Mouse (Mus musculus) lung, adult 2 months (tissue): ENCODE measurements around the gene Syk.

Experiments
- CTCF ChIP-seq: fragments of 200-500 bp; IDR thresholded peaks from 2 replicates; pipeline ENCODE4 v1.5.1; 2011; ENCODE audit warnings: mild to moderate bottlenecking, low read length, control low read depth; ENCODE audit not compliant: insufficient read depth
- POLR2A ChIP-seq: fragments of 200-500 bp; IDR thresholded peaks from 2 replicates; pipeline ENCODE4 v1.6.1; 2011; ENCODE audit warnings: low read depth, mild to moderate bottlenecking, control low read depth, low read length, borderline replicate concordance; ENCODE audit errors: extremely low read depth

- TF ChIP-seq CTCF (no peak), POLR2A (no peak)
Measured at GRCm38 (mm10) chr13:52649791-52650418, 66.9 kb downstream of the Syk start.
